Mouse (Mus musculus): ENCODE results near the gene Zfp831. TPM values are rescaled to one million over a fixed set of nuclear protein-coding genes. Genes with fewer than 3 reads are reported as not detected.

The Zfp831 gene
- 0.01 TPM in 1 of 2 replicates, not detected in the other for polyA plus RNA-seq (2015; fragmentation: Nextera tagmentation; extraction: Ambion mirVana)

DNA sequence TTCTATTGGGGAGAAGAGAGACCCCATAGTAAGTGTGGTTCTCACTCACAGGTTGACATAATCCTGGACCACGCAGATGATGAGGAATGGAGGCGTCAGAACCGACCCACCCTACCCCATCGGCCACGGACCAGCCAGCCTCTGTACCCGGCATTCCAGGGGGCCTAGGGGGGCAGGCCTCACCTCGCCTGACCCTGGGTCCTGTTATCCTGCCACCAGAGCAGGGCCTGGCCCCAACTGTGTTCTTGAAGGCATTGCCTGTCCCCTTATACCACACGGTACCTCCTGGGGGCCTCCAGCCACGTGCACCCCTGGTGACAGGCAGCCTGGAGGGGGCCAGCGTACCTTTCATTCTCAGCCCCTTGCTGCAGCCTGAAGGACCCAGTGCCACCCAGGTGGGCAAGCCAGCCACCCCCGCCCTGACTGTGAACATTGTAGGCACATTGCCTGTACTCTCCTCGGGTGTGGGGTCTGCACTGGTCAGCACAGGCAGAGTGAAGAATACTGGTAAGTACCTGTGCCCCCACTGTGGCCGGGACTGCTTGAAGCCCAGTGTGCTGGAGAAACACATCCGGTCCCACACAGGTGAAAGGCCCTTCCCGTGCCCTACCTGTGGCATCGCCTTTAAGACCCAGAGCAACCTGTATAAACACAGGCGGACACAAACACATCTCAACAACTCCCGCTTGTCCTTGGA, at the start of gene Zfp831:
Gene Zfp831, plus strand, starts transcription at position 87 of the 697 bp plus-strand sequence.
- H3K27me3 ChIP-seq (replicated peaks), result no peaks in the 10 kb centered on the region
- no peak for ATAC-seq (ENCODE audit: low FRiP score)
- H3K27ac ChIP-seq (replicated peaks), result no peak within 1 kb of the TSS
- H3K4me2 ChIP-seq, result no peak within 1 kb of the TSS
- no peak within 1 kb of the TSS for H3K9ac ChIP-seq (replicated peaks)
- peaks cover under 1% of the 10 kb centered on the region; the same call in 1 of the 2 replicates for H3K9me3 ChIP-seq (replicated peaks)
- 88% methylated on average over 18 of the region's 18 CpGs for WGBS
- H3K4me1 ChIP-seq, result no peaks in the 10 kb centered on the region
- H3K4me3 ChIP-seq (replicated peaks), result no peak within 1 kb of the TSS
- H3K36me3 ChIP-seq, result no peaks in the 10 kb centered on the region

DNA sequence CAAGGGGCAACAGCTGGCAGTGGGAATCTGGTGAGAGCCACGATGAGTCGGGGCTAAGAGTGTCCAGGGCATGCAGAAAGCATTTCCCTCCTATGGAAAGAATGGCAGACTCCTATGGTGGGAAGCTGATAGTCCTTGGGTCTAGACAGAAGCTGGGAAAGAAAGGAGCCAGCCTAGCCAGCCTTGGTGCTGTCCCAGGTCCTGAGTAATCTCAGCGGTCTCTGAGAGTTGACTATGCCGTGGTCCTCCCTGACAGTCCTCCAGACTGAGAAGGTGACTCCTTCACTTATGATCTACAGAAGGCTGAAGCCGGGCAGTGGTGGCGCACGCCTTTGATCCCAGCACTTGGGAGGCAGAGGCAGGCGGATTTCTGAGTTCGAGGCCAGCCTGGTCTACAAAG, 48.4 kb upstream of the Zfp831 start:
- no peak for ATAC-seq (ENCODE audit: low FRiP score)
- H3K4me3 ChIP-seq (replicated peaks), result no peak overlapping the region

GRCm38 (mm10) chr2:174595611-174596010, 47.7 kb upstream of the Zfp831 start:
- Histone ChIP-seq H3K4me1 (no peaks in the 10 kb centered on the region), H3K9me3 (replicated peaks) (no peaks in the 10 kb centered on the region), H3K27ac (replicated peaks) (no peak overlapping the region), H3K36me3 (no peaks in the 10 kb centered on the region), H3K27me3 (replicated peaks) (no peaks in the 10 kb centered on the region), H3K9ac (replicated peaks) (no peak overlapping the region), H3K4me3 (replicated peaks) (no peak overlapping the region), H3K4me2 (no peak overlapping the region)
- no peak for ATAC-seq (ENCODE audit: low FRiP score)
- WGBS, result 89% methylated on average over 2 of the region's 2 CpGs

More for the DNA sequence above, 48.4 kb upstream of the Zfp831 start:
- whole genome bisulfite sequencing, result 81% methylated on average over 9 of the region's 9 CpGs
- Histone ChIP-seq H3K27ac (replicated peaks) (no peak overlapping the region), H3K27me3 (replicated peaks) (no peaks in the 10 kb centered on the region), H3K9me3 (replicated peaks) (no peaks in the 10 kb centered on the region), H3K4me2 (no peak overlapping the region), H3K36me3 (no peaks in the 10 kb centered on the region), H3K9ac (replicated peaks) (no peak overlapping the region), H3K4me1 (no peaks in the 10 kb centered on the region)

DNA sequence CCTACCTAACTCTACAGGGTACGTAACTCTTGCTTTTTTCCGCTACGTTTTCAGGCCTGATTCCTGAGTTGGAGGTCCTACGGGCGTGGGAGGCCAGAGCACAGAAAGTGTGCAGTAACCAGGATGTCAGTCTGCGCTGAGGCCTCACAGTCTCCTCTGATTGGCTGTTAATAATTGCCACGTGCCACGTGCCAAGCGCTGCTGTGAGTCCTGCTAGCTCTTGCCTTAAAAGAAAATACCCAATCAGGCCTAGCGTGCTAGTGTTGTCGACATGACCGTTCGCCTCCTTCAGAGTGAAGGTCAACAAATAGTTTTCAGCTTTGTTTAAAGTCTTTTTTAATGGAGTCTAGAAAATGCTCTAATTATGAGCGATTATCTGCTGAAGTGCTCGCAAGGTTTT, 46.9 kb upstream of the Zfp831 start:
- no peak overlapping the region for H3K27ac ChIP-seq (replicated peaks)
- no peaks in the 10 kb centered on the region for H3K9me3 ChIP-seq (replicated peaks)
- no peaks in the 10 kb centered on the region for H3K4me1 ChIP-seq
- no peak overlapping the region for H3K4me2 ChIP-seq
- ATAC-seq (ENCODE audit: low FRiP score), result no peak
- H3K36me3 ChIP-seq, result no peaks in the 10 kb centered on the region
- WGBS, result 91% methylated on average over 15 of the region's 15 CpGs
- no peak overlapping the region for H3K4me3 ChIP-seq (replicated peaks)
- H3K27me3 ChIP-seq (replicated peaks), result no peaks in the 10 kb centered on the region
- no peak overlapping the region for H3K9ac ChIP-seq (replicated peaks)

- 78% methylated on average over 12 of the region's 12 CpGs for WGBS
- no peaks in the 10 kb centered on the region for H3K27me3 ChIP-seq (replicated peaks)
- ATAC-seq (ENCODE audit: low FRiP score), result no peak
Measured at GRCm38 (mm10) chr2:174598451-174598850, 44.9 kb upstream of the Zfp831 start.

DNA sequence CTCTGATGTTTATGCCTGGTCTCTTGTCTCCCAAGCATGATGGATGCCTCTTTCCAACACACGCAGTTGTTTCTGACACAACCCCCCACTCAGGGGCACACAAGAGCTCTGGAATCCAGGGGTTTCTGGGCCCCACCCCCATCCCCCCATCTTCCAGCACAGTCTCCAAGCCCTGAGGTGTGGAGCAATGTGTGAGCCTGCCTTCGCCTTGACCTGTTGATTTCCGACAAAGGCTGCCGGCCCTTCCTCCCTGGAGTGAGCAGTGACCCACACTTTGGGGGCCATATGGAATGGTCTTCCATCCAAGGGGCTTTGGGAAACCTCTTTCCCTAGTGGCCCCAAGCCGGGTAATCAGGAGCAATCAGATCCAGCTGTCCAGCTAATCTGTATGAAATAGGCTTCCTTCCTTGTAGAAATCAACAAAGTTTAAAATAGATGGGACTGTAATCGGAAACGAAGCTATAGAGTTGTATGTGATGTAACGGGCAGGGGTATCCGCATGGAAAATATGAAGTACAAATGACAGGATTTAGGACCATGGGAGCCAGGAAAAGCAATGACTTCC, 44.2 kb upstream of the Zfp831 start:
- H3K27ac ChIP-seq (replicated peaks), result no peak overlapping the region
- H3K9me3 ChIP-seq (replicated peaks), result no peaks in the 10 kb centered on the region
- no peaks in the 10 kb centered on the region for H3K4me1 ChIP-seq
- H3K36me3 ChIP-seq, result no peaks in the 10 kb centered on the region
- 89% methylated on average over 9 of the region's 9 CpGs for WGBS
- H3K4me3 ChIP-seq (replicated peaks), result no peak overlapping the region
- no peak overlapping the region for H3K9ac ChIP-seq (replicated peaks)
- no peak for ATAC-seq (ENCODE audit: low FRiP score)
- H3K4me2 ChIP-seq, result no peak overlapping the region
- no peaks in the 10 kb centered on the region for H3K27me3 ChIP-seq (replicated peaks)

More at GRCm38 (mm10) chr2:174598451-174598850, 44.9 kb upstream of the Zfp831 start:
- Histone ChIP-seq H3K36me3 (no peaks in the 10 kb centered on the region), H3K27ac (replicated peaks) (no peak overlapping the region), H3K9ac (replicated peaks) (no peak overlapping the region), H3K9me3 (replicated peaks) (no peaks in the 10 kb centered on the region), H3K4me3 (replicated peaks) (no peak overlapping the region), H3K4me1 (no peaks in the 10 kb centered on the region), H3K4me2 (no peak overlapping the region)

DNA sequence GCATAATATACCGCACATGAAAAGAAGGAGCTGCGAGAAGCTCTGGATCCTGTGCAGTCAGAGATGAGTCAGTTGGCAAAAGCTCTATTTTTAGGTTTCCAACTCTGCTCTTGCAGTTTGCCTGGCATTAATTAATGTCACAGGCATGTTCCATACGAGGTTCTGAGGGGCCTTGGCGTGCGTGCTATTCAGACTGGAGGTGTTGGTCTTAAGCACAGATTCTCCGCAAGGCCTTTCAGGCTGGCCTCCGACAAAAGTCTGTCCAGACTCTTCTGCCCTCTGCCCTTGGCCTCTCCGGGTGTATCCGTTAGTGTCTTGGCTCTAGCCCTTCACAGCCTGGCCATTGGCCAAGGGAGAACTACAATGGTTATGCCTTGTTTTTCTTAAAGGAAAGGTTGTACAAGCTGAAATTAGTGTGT, 43.5 kb upstream of the Zfp831 start:
- Histone ChIP-seq H3K4me1 (no peaks in the 10 kb centered on the region), H3K36me3 (no peaks in the 10 kb centered on the region), H3K9ac (replicated peaks) (no peak overlapping the region), H3K4me2 (no peak overlapping the region), H3K4me3 (replicated peaks) (no peak overlapping the region), H3K27me3 (replicated peaks) (no peaks in the 10 kb centered on the region), H3K9me3 (replicated peaks) (no peaks in the 10 kb centered on the region), H3K27ac (replicated peaks) (no peak overlapping the region)
- WGBS, result 88% methylated on average over 9 of the region's 9 CpGs
- ATAC-seq (ENCODE audit: low FRiP score), result no peak

DNA sequence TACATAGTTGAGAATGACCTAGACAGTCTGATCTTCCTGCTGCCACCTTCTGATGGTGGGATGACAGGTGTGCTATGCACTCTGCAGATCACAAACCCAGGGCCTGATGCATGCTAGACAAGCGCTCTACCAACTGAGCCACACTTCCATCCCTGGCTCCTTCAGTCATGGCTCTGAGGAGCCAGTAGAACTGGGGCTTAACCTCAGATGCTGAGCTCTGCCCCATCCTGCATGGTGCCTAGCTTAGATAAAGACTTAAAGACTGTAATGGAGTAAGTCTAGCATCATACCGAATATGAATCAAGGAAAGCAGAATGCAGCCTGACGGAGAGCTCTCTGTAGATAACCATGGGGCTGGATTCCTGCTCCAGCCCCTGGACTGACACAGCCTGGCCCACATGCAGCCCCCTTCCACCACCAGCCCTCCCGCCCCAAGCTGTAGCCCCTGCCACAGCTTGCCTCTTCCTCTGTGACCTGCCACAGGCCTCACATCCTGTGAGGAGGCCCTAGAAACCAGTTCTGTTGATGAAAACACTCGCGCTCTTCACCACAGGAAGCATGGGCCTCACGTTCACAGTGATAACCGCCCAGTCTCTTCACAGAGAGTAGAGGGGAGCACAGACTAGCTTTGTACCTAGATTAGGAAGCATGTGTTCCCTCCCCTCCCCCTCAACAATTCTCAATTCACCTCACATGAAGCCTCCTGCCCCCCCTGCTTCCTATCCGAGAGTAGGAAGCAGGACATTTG, 41.2 kb upstream of the Zfp831 start:
- H3K27me3 ChIP-seq (replicated peaks), result no peaks in the 10 kb centered on the region
- H3K27ac ChIP-seq (replicated peaks), result no peak overlapping the region
- H3K9ac ChIP-seq (replicated peaks), result no peak overlapping the region
- no peak overlapping the region for H3K4me2 ChIP-seq
- H3K36me3 ChIP-seq, result no peaks in the 10 kb centered on the region
- WGBS, result 82% methylated on average over 9 of the region's 9 CpGs
- no peak overlapping the region for H3K4me3 ChIP-seq (replicated peaks)
- H3K9me3 ChIP-seq (replicated peaks), result no peaks in the 10 kb centered on the region
- no peak for ATAC-seq (ENCODE audit: low FRiP score)
- H3K4me1 ChIP-seq, result no peaks in the 10 kb centered on the region

DNA sequence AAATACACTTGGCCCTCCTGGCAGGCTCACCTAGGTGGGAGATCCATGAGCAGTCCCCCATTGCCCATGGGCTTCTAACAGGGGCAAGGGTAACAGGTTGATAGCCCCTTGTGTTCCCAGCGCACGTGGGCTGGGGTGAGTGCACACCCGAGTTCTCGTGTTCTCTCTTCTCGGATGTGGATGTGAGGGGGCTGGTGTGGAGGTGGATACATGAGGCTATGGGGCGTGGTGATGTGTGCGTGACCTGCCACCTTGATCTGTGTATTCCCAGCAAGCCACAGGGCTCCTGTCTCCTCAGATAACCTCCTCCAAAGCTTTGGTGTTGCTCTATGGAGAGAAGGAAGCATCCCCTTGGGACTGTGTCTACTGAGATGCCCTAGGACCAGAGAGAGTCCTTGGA, 40.0 kb upstream of the Zfp831 start:
- no peak overlapping the region for H3K4me2 ChIP-seq
- ATAC-seq (ENCODE audit: low FRiP score), result no peak
- H3K36me3 ChIP-seq, result no peaks in the 10 kb centered on the region
- no peak overlapping the region for H3K9ac ChIP-seq (replicated peaks)
- no peaks in the 10 kb centered on the region for H3K9me3 ChIP-seq (replicated peaks)
- no peak overlapping the region for H3K27ac ChIP-seq (replicated peaks)
- 93% methylated on average over 7 of the region's 7 CpGs for WGBS
- no peaks in the 10 kb centered on the region for H3K4me1 ChIP-seq
- no peaks in the 10 kb centered on the region for H3K27me3 ChIP-seq (replicated peaks)
- no peak overlapping the region for H3K4me3 ChIP-seq (replicated peaks)

GRCm38 (mm10) chr2:174605020-174605419, 38.3 kb upstream of the Zfp831 start:
- no peak for ATAC-seq (ENCODE audit: low FRiP score)
- Histone ChIP-seq H3K27me3 (replicated peaks) (no peaks in the 10 kb centered on the region), H3K4me2 (no peak overlapping the region), H3K36me3 (no peaks in the 10 kb centered on the region), H3K9me3 (replicated peaks) (no peaks in the 10 kb centered on the region), H3K9ac (replicated peaks) (no peak overlapping the region), H3K4me1 (no peaks in the 10 kb centered on the region), H3K4me3 (replicated peaks) (no peak overlapping the region), H3K27ac (replicated peaks) (no peak overlapping the region)
- 97% methylated on average over 1 of the region's 1 CpGs for WGBS

DNA sequence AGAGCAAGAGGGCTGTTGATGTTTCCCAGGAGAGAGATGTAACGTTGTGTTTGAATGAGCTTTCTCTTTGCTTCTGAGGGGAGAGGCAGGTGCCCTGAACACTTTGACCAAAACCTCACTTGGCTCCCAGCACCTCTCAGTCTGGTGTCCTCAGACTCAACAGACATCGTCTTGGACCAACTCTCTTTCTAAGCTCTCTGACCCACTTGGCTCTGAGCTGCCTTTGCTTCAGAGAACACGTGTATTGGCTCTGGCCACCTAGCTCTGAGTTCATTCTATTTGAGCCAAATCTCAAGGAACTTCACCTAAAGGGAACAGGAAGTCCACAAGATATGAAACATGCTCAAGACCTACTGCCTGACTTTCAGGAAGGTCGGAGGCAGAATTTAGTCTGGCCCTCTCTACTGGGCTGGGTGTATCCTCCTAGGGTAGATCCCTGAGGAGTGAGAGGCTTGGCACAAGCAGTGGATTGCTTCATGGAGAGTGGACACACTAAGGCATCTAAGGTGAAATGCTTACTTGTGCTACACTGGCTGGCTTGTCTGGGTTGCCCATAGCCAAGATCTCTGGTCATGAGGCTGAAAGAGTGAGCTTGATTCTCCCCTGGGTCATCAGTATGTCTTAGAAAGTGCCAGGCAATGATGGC, 37.8 kb upstream of the Zfp831 start:
- Histone ChIP-seq H3K4me3 (replicated peaks) (no peak overlapping the region), H3K4me2 (no peak overlapping the region), H3K9ac (replicated peaks) (no peak overlapping the region), H3K27ac (replicated peaks) (no peak overlapping the region), H3K36me3 (no peaks in the 10 kb centered on the region), H3K4me1 (no peaks in the 10 kb centered on the region), H3K9me3 (replicated peaks) (no peaks in the 10 kb centered on the region), H3K27me3 (replicated peaks) (no peaks in the 10 kb centered on the region)
- 89% methylated on average over 4 of the region's 4 CpGs for WGBS
- no peak for ATAC-seq (ENCODE audit: low FRiP score)

Measured in neural tube, embryonic 15.5 days (tissue).